Comparison of ENCODE assay signal across 8 mouse cellular contexts in the genomic region with DNA sequence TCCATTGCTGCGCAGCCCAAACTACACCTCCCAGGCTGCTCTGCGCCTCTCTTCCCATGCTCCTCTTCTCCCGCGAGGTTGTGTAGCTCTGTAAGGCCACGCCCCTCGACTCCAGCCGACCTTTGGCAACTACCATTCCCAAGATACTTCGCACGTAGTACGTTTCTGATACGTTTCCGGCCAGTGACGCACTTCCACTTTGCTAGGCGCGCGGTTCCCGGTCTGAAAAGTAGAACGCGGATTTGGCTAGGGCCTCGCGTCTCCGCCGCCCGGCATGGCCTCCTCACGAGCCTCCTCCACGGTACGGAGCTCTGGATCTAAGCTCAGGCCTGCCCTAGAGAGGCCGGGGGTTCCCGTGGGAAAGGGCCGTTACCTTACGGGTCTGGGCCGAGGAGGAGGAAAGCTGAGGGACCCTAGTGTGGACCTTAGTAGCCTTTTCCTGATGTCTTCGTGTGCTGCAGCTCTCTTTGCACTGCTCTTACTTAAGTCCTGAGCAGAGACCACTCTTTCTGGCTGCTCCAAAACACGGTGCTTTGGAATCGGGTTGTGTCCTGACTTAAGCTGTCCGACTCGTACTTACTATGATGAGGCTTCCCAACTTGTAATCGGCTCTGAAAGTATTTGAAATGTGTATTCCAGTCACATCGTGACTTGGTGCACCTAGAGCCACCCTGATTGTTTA. TPM values are rescaled to one million over a fixed set of nuclear protein-coding genes. Genes with fewer than 3 reads are reported as not detected.
A peak's percentile ranks its signal among the peaks of the same experiment; 100 is the strongest.
DNase-seq lines count a peak whose midpoint lies in the region; ATAC-seq lines count a peak whose summit lies in the region.

A gene (minus strand): TSS at position 42 of the 682 bp plus-strand sequence.
A gene (plus strand): TSS at position 197 of the 682 bp plus-strand sequence.

- peak; percentile 98 for ATAC-seq in intestine, embryonic 14.5 days (replicated peaks; ENCODE audit: low FRiP score, low TSS enrichment, low read depth)

- peaks cover 35% of the 10 kb centered on the region for H3K36me3 ChIP-seq in intestine, embryonic 14.5 days (ENCODE audit: control insufficient read depth, insufficient read depth, low read length)

- intact Hi-C loops in left cerebral cortex, postnatal 14 days (cut with DNase I): loop anchor here (5.0 kb wide), 2 partner anchors 46 to 64 kb away; a partner anchor contains a TSS

- peak within 1 kb of the TSS; percentile 66 for H3K4me2 ChIP-seq in intestine, embryonic 14.5 days (ENCODE audit: low read length)

- WGBS in intestine, embryonic 14.5 days: 1% methylated on average over 39 of the region's 39 CpGs

- peak within 1 kb of the TSS; percentile 89 for H3K4me3 ChIP-seq in intestine, embryonic 14.5 days (ENCODE audit: low read depth, low read length)

- peak within 1 kb of the TSS; percentile 88 for H3K27ac ChIP-seq in intestine, embryonic 14.5 days (ENCODE audit: low read depth)

- peak; percentile 89 to 90 for DNase-seq in adrenal gland, adult 18-20 months (ENCODE audit: low spot score in 2 of 2)
- peak; percentile 100 for DNase-seq in embryo, embryonic 11 days
- peak; percentile 95 for DNase-seq in gastrocnemius, postnatal 25 days
- peak; percentile 94 for DNase-seq in intestine, embryonic 14.5 days (ENCODE audit: low spot score)
- DNase-seq in left cerebral cortex, postnatal 14 days (ENCODE audit: low spot score in 2 of 2): peak; percentile 99
- peak; percentile 99 for DNase-seq in mesoderm, embryonic 11.5 days (ENCODE audit: low read depth, low spot score)
- peak; percentile 99 for DNase-seq in right cerebral cortex, postnatal 36 days (ENCODE audit: low spot score in 2 of 2)
- DNase-seq in yolk sac, embryonic 10.5 days (ENCODE audit: low spot score): peak; percentile 98

- peak within 1 kb of the TSS; percentile 87 for H3K9ac ChIP-seq in intestine, embryonic 14.5 days (ENCODE audit: low read length)

- no peaks in the 10 kb centered on the region for H3K9me3 ChIP-seq in intestine, embryonic 14.5 days (ENCODE audit: control insufficient read depth, low read length)

- peaks cover 9% of the 10 kb centered on the region for H3K4me1 ChIP-seq in intestine, embryonic 14.5 days (replicated peaks; ENCODE audit: control insufficient read depth, insufficient read depth, low read length)

- no peaks in the 10 kb centered on the region for H3K27me3 ChIP-seq in intestine, embryonic 14.5 days (replicated peaks; ENCODE audit: control insufficient read depth, insufficient read depth, low read length)

RNA-seq across cellular contexts. Expression of the first gene that starts in this region (rescaled TPM):
- total RNA-seq in adrenal gland, adult 18-20 months (2021): 10 to 100 TPM; 61.2 to 63.0 TPM
- 10 to 100 TPM; 40.4 to 43.7 TPM for total RNA-seq in gastrocnemius, postnatal 25 days (2021)
- polyA plus RNA-seq in intestine, embryonic 14.5 days (2014; fragmentation: Nextera tagmentation; extraction: Ambion mirVana): 166 and 174 TPM in 2 replicates
- 10 to 100 TPM; 46.2 to 47.1 TPM for total RNA-seq in left cerebral cortex, postnatal 14 days (2021)

RNA-seq across cellular contexts. Expression of the second gene that starts in this region (rescaled TPM):
- 10 to 100 TPM; 22.8 to 27.6 TPM for total RNA-seq in adrenal gland, adult 18-20 months (2021)
- 10 to 100 TPM; 13.3 to 15.1 TPM for total RNA-seq in gastrocnemius, postnatal 25 days (2021)
- polyA plus RNA-seq in intestine, embryonic 14.5 days (2014; fragmentation: Nextera tagmentation; extraction: Ambion mirVana): 25.7 and 26.7 TPM in 2 replicates
- 10 to 100 TPM; 11.5 to 11.6 TPM for total RNA-seq in left cerebral cortex, postnatal 14 days (2021)

Comparison
In these comparisons a context has a peak if more than half of its experiments do, and no peak if none do; other contexts are left out.
1. Peak in every context shown above with its lines: DNase-seq, ATAC-seq, H3K4me3 ChIP-seq and H3K27ac ChIP-seq.